Mouse (Mus musculus) embryonic facial prominence, embryonic 10.5 days (tissue): ENCODE measurements at regions not wholly inside any gene's neighbourhood (a gene's known extent, or its start where the extent isn't known, plus 50 kb on each side); places are given as distances from the start of the nearest gene placed in this dataset.
A peak's percentile ranks its signal among the peaks of the same experiment; 100 is the strongest.

Source experiments
- DNase-seq: peaks from one replicate; pipeline ENCODE4 v3.0.0-alpha.2; 2017; ENCODE audit warnings: low spot score
- H3K27ac ChIP-seq: fragments of 300-500 bp; sonication (generic); replicated peaks from 2 replicates; pipeline ENCODE4 v1.5.1; 2016; ENCODE audit warnings: mild to moderate bottlenecking
- H3K27me3 ChIP-seq: fragments of 300-500 bp; sonication (generic); replicated peaks from 2 replicates; pipeline ENCODE4 v1.6.1; 2016; ENCODE audit warnings: low read depth, mild to moderate bottlenecking; ENCODE audit not compliant: poor library complexity, severe bottlenecking
- H3K36me3 ChIP-seq: fragments of 300-500 bp; sonication (generic); replicated peaks from 2 replicates; pipeline ENCODE4 v1.6.1; 2016; ENCODE audit warnings: mild to moderate bottlenecking, moderate library complexity
- H3K4me1 ChIP-seq: fragments of 300-500 bp; sonication (generic); 2 replicates; pipeline ENCODE4 v1.6.1; 2016
- H3K4me3 ChIP-seq: fragments of 300-500 bp; sonication (generic); 2 replicates; pipeline ENCODE4 v1.5.1; 2016; ENCODE audit warnings: mild to moderate bottlenecking, moderate library complexity
- H3K9me3 ChIP-seq: fragments of 300-500 bp; sonication (generic); 2 replicates; pipeline ENCODE4 v1.6.1; 2016; ENCODE audit warnings: mild to moderate bottlenecking
- WGBS: fragments of 180-500 bp; shearing (Covaris S2); methylation state at CpG from one replicate; pipeline ENCODE4 v1.1.7; 2016; 5-methylcytosine and 5-hydroxymethylcytosine counted together

- Histone ChIP-seq H3K36me3 (no peaks in the 10 kb centered on the region), H3K4me3 (no peak overlapping the region), H3K4me1 (no peaks in the 10 kb centered on the region), H3K27ac (no peak overlapping the region), H3K9me3 (no peaks in the 10 kb centered on the region), H3K27me3 (no peaks in the 10 kb centered on the region)
- DNase-seq: no peak
- WGBS: 63% methylated on average over 13 of the region's 13 CpGs
These were observed 59.4 kb upstream of the Slc30a5 start for GRCm38 (mm10) chr13:100892647-100893071.

DNA sequence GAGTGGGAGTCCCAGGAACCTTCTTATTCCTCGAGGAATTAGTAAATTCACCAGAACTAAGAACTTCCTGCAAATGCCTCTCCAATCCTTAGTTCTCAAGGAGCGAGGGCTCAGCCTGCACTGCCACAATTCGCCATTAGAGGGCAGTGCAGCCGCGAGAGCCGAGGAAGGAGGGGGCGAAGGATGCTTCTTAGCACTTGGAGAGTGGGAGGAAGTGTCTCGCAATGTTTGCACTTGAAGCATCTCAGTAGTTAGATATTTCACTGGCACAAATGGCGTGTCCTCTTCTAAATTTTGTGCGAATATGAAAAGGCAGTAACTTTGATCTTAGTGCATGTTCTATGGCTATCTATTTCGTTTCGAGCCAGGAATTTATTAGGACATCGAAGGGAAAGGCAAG is 59.0 kb upstream of the Slc30a5 start:
- no peaks in the 10 kb centered on the region for H3K27me3 ChIP-seq
- no peak overlapping the region for H3K4me3 ChIP-seq
- no peaks in the 10 kb centered on the region for H3K36me3 ChIP-seq
- DNase-seq: peak; percentile 80
- H3K4me1 ChIP-seq: no peaks in the 10 kb centered on the region
- WGBS: 21% methylated on average over 13 of the region's 13 CpGs
- no peaks in the 10 kb centered on the region for H3K9me3 ChIP-seq
- H3K27ac ChIP-seq: no peak overlapping the region

GRCm38 (mm10) chr13:100890457-100890856 is 57.2 kb upstream of the Slc30a5 start:
- Histone ChIP-seq H3K4me3 (no peak overlapping the region), H3K4me1 (no peaks in the 10 kb centered on the region), H3K27me3 (no peaks in the 10 kb centered on the region), H3K36me3 (no peaks in the 10 kb centered on the region), H3K27ac (no peak overlapping the region), H3K9me3 (no peaks in the 10 kb centered on the region)
- WGBS: 86% methylated on average over 6 of the region's 6 CpGs
- DNase-seq: no peak

DNA sequence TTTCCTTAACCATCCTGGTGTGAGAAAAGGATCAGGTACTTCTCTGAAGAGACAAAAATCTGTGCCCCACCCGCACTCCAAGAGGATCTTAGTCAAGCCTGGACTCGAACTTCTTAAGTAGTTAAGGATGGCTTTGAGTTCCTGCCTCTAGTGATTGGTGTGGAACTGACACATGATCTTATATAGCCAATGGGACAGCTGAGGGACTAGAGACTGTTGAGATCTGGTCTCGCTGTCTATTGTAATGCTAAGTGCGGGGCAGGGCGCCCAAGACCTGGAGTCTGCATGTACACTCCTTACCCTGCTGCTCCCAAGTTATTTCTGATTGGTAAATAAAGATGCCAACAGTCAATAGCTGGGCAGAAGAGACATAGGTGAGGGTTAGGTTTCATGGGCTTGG is 55.3 kb upstream of the Slc30a5 start:
- Histone ChIP-seq H3K36me3 (no peaks in the 10 kb centered on the region), H3K4me3 (no peak overlapping the region), H3K9me3 (no peaks in the 10 kb centered on the region), H3K27ac (no peak overlapping the region), H3K27me3 (no peaks in the 10 kb centered on the region), H3K4me1 (no peaks in the 10 kb centered on the region)
- DNase-seq: no peak
- WGBS: 86% methylated on average over 5 of the region's 5 CpGs

- H3K27me3 ChIP-seq: no peaks in the 10 kb centered on the region
- no peak overlapping the region for H3K4me3 ChIP-seq
- no peaks in the 10 kb centered on the region for H3K4me1 ChIP-seq
- 89% methylated on average over 8 of the region's 8 CpGs for WGBS
- no peak overlapping the region for H3K27ac ChIP-seq
- no peaks in the 10 kb centered on the region for H3K9me3 ChIP-seq
- H3K36me3 ChIP-seq: no peaks in the 10 kb centered on the region
- no peak for DNase-seq
These were observed 50.5 kb upstream of the Slc30a5 start for GRCm38 (mm10) chr13:100883711-100884110.
